Mouse (Mus musculus): ENCODE results near the gene 1110012L19Rik. TPM values are rescaled to one million over a fixed set of nuclear protein-coding genes. Genes with fewer than 3 reads are reported as not detected.
"Not testable (repeated sequence)": the region's sequence is repeated elsewhere in the genome, so short reads cannot be mapped to it uniquely, and the experiment has no call there.

Gene 1110012L19Rik
- 32.0 and 42.8 TPM in 2 replicates for total RNA-seq (2017)

- peak; percentile 91 to 99 for ATAC-seq (replicated peaks in 1 of 2; ENCODE audit: insufficient read depth in 1 of 2, low FRiP score in 2 of 2, low TSS enrichment in 1 of 2, low read depth in 1 of 2, poor library complexity in 2 of 2, severe bottlenecking in 2 of 2)
These were observed at the start of gene 1110012L19Rik for GRCm38 (mm10) chrX:70385276-70385961. TSS of gene 1110012L19Rik (plus strand) at chrX:70385877.

- ATAC-seq (replicated peaks in 1 of 2; ENCODE audit: insufficient read depth in 1 of 2, low FRiP score in 2 of 2, low TSS enrichment in 1 of 2, low read depth in 1 of 2, poor library complexity in 2 of 2, severe bottlenecking in 2 of 2): no peak
These were observed 22.7 kb upstream of the 1110012L19Rik start for GRCm38 (mm10) chrX:70362985-70363384.

- peak; percentile 26 to 64; a peak in 2 of 4 replicates for ATAC-seq (replicated peaks in 1 of 2; ENCODE audit: insufficient read depth in 1 of 2, low FRiP score in 2 of 2, low TSS enrichment in 1 of 2, low read depth in 1 of 2, poor library complexity in 2 of 2, severe bottlenecking in 2 of 2)
These were observed 22.2 kb upstream of the 1110012L19Rik start for GRCm38 (mm10) chrX:70363446-70363845.

GRCm38 (mm10) chrX:70364202-70364601, 21.5 kb upstream of the 1110012L19Rik start:
- ATAC-seq (replicated peaks in 1 of 2; ENCODE audit: insufficient read depth in 1 of 2, low FRiP score in 2 of 2, low TSS enrichment in 1 of 2, low read depth in 1 of 2, poor library complexity in 2 of 2, severe bottlenecking in 2 of 2): no peak

GRCm38 (mm10) chrX:70364661-70365613, 20.7 kb upstream of the 1110012L19Rik start, which contains the start of gene Ids:
TSS of gene Ids (minus strand) at chrX:70365084.
- peak; percentile 89 to 98 for ATAC-seq (replicated peaks in 1 of 2; ENCODE audit: insufficient read depth in 1 of 2, low FRiP score in 2 of 2, low TSS enrichment in 1 of 2, low read depth in 1 of 2, poor library complexity in 2 of 2, severe bottlenecking in 2 of 2)

GRCm38 (mm10) chrX:70369758-70370157, 15.9 kb upstream of the 1110012L19Rik start:
- ATAC-seq (replicated peaks in 1 of 2; ENCODE audit: insufficient read depth in 1 of 2, low FRiP score in 2 of 2, low TSS enrichment in 1 of 2, low read depth in 1 of 2, poor library complexity in 2 of 2, severe bottlenecking in 2 of 2): peak; percentile 47; a peak in 1 of 4 replicates

- ATAC-seq (replicated peaks in 1 of 2; ENCODE audit: insufficient read depth in 1 of 2, low FRiP score in 2 of 2, low TSS enrichment in 1 of 2, low read depth in 1 of 2, poor library complexity in 2 of 2, severe bottlenecking in 2 of 2): peak; percentile 62 to 84; a peak in 3 of 4 replicates
These were observed 11.1 kb upstream of the 1110012L19Rik start for GRCm38 (mm10) chrX:70374469-70375110.

- ATAC-seq (replicated peaks in 1 of 2; ENCODE audit: insufficient read depth in 1 of 2, low FRiP score in 2 of 2, low TSS enrichment in 1 of 2, low read depth in 1 of 2, poor library complexity in 2 of 2, severe bottlenecking in 2 of 2): peak in 1 of 2 experiments; percentile 9; a peak in 1 of 4 replicates
These were observed 781 bp upstream of the 1110012L19Rik start for GRCm38 (mm10) chrX:70384917-70385275.

- ATAC-seq (replicated peaks in 1 of 2; ENCODE audit: insufficient read depth in 1 of 2, low FRiP score in 2 of 2, low TSS enrichment in 1 of 2, low read depth in 1 of 2, poor library complexity in 2 of 2, severe bottlenecking in 2 of 2): peak; percentile 30 to 38; a peak in 3 of 4 replicates
These were observed 280 bp downstream of the 1110012L19Rik start for GRCm38 (mm10) chrX:70385962-70386351.

GRCm38 (mm10) chrX:70392636-70393035, 7.0 kb downstream of the 1110012L19Rik start:
- not testable (repeated sequence) for ATAC-seq (replicated peaks in 1 of 2; ENCODE audit: insufficient read depth in 1 of 2, low FRiP score in 2 of 2, low TSS enrichment in 1 of 2, low read depth in 1 of 2, poor library complexity in 2 of 2, severe bottlenecking in 2 of 2)

GRCm38 (mm10) chrX:70425473-70425872, 39.8 kb downstream of the 1110012L19Rik start:
- ATAC-seq (replicated peaks in 1 of 2; ENCODE audit: insufficient read depth in 1 of 2, low FRiP score in 2 of 2, low TSS enrichment in 1 of 2, low read depth in 1 of 2, poor library complexity in 2 of 2, severe bottlenecking in 2 of 2): peak in 1 of 2 experiments; percentile 21; a peak in 2 of 4 replicates

Other genes starting within 250 kb of the 1110012L19Rik start
- gene Ids, start 20.8 kb upstream of the 1110012L19Rik start, total RNA-seq (2017): 9.7 and 10.3 TPM in 2 replicates
- gene Tmem185a, start 91.3 kb downstream of the 1110012L19Rik start, total RNA-seq (2017): 6.4 and 9.4 TPM in 2 replicates